Mouse (Mus musculus) hindbrain, embryonic 11.5 days (tissue): ENCODE measurements at regions not wholly inside any gene's neighbourhood (a gene's known extent, or its start where the extent isn't known, plus 50 kb on each side); places are given as distances from the start of the nearest gene placed in this dataset.

ENCODE experiments used
- ATAC-seq: fragments of 200-750 bp; cut with Nextera tagmentation; 2 replicates; pipeline ENCODE4 v1.8.0; 2017; ENCODE audit warnings: mild to moderate bottlenecking, moderate TSS enrichment, moderate library complexity; ENCODE audit not compliant: low FRiP score
- DNase-seq: peaks from one replicate; pipeline ENCODE4 v3.0.0-alpha.2; 2015; ENCODE audit warnings: low spot score
- H3K27ac ChIP-seq: fragments of 300-500 bp; sonication (generic); 2 replicates; pipeline ENCODE4 v1.5.1; 2014; ENCODE audit warnings: mild to moderate bottlenecking, low read depth, low read length
- H3K27me3 ChIP-seq: fragments of 300-500 bp; sonication (generic); 2 replicates; pipeline ENCODE4 v1.6.1; 2014; ENCODE audit warnings: mild to moderate bottlenecking, low read length, moderate library complexity, mixed read lengths; ENCODE audit not compliant: control insufficient read depth, insufficient read depth
- H3K36me3 ChIP-seq: fragments of 300-500 bp; sonication (generic); 2 replicates; pipeline ENCODE4 v1.6.1; 2014; ENCODE audit warnings: mild to moderate bottlenecking, low read length, moderate library complexity, mixed read lengths; ENCODE audit not compliant: control insufficient read depth, insufficient read depth
- H3K4me1 ChIP-seq: fragments of 300-500 bp; sonication (generic); replicated peaks from 2 replicates; pipeline ENCODE4 v1.6.1; 2014; ENCODE audit warnings: low read length, mixed read lengths; ENCODE audit not compliant: control insufficient read depth, insufficient read depth
- H3K4me2 ChIP-seq: fragments of 300-500 bp; sonication (generic); replicated peaks from 2 replicates; pipeline ENCODE4 v1.6.1; 2014; ENCODE audit warnings: mild to moderate bottlenecking, low read depth, low read length
- H3K4me3 ChIP-seq: fragments of 300-500 bp; sonication (generic); 2 replicates; pipeline ENCODE4 v1.5.1; 2014; ENCODE audit warnings: low read depth, low read length
- H3K9ac ChIP-seq: fragments of 300-500 bp; sonication (generic); 2 replicates; pipeline ENCODE4 v1.6.1; 2014; ENCODE audit warnings: low read depth, low read length
- H3K9me3 ChIP-seq: fragments of 300-500 bp; sonication (generic); 2 replicates; pipeline ENCODE4 v1.6.1; 2016; ENCODE audit warnings: low read length; ENCODE audit not compliant: control insufficient read depth
- WGBS: fragments of 180-500 bp; shearing (Covaris S2); extraction: QIAGEN DNeasy Blood & Tissue Kit; methylation state at CpG from one replicate; pipeline ENCODE4 v1.1.7; 2014; 5-methylcytosine and 5-hydroxymethylcytosine counted together

GRCm38 (mm10) chr4:94446604-94447003 is 109.7 kb upstream of the Gm10306 start:
- no peak for ATAC-seq
- DNase-seq, result no peak
- H3K27ac ChIP-seq, result no peak overlapping the region
- H3K4me1 ChIP-seq, result no peaks in the 10 kb centered on the region
- no peak overlapping the region for H3K4me2 ChIP-seq
- H3K4me3 ChIP-seq, result no peak overlapping the region
- H3K9ac ChIP-seq, result no peak overlapping the region
- 85% methylated on average over 4 of the region's 4 CpGs for WGBS
- no peaks in the 10 kb centered on the region for H3K9me3 ChIP-seq
- H3K27me3 ChIP-seq, result no peaks in the 10 kb centered on the region
- no peaks in the 10 kb centered on the region for H3K36me3 ChIP-seq
